Mouse (Mus musculus) stomach, embryonic 14.5 days (tissue): Measurements from ENCODE around the gene Sparc. TPM values are rescaled to one million over a fixed set of nuclear protein-coding genes. Genes with fewer than 3 reads are reported as not detected.
A peak's percentile ranks its signal among the peaks of the same experiment; 100 is the strongest.

Source experiments
- ATAC-seq: fragments of 200-750 bp; cut with Nextera tagmentation; 2 replicates; pipeline ENCODE4 v1.8.0; 2017; ENCODE audit warnings: low read depth, moderate TSS enrichment; ENCODE audit not compliant: insufficient number of reproducible peaks, insufficient read depth, low FRiP score
- H3K27ac ChIP-seq: fragments of 300-500 bp; sonication (generic); 2 replicates; pipeline ENCODE4 v1.5.1; 2014; ENCODE audit warnings: mild to moderate bottlenecking, low read length, moderate library complexity, mixed read lengths
- H3K27me3 ChIP-seq: fragments of 300-500 bp; sonication (generic); 2 replicates; pipeline ENCODE4 v1.6.1; 2014; ENCODE audit warnings: low read length, control low read depth, mixed read lengths; ENCODE audit not compliant: control insufficient read depth, insufficient read depth
- H3K36me3 ChIP-seq: fragments of 300-500 bp; sonication (generic); 2 replicates; pipeline ENCODE4 v1.6.1; 2014; ENCODE audit warnings: mild to moderate bottlenecking, control low read depth, low read length, moderate library complexity, mixed read lengths; ENCODE audit not compliant: control insufficient read depth, insufficient read depth
- H3K4me1 ChIP-seq: fragments of 300-500 bp; sonication (generic); 2 replicates; pipeline ENCODE4 v1.6.1; 2014; ENCODE audit warnings: low read length, control low read depth, mixed read lengths; ENCODE audit not compliant: control insufficient read depth, insufficient read depth
- H3K4me2 ChIP-seq: fragments of 300-500 bp; sonication (generic); replicated peaks from 2 replicates; pipeline ENCODE4 v1.6.1; 2014; ENCODE audit warnings: low read depth, low read length, control low read depth
- H3K4me3 ChIP-seq: fragments of 300-500 bp; sonication (generic); 2 replicates; pipeline ENCODE4 v1.5.1; 2014; ENCODE audit warnings: low read depth, low read length, control low read depth
- H3K9ac ChIP-seq: fragments of 300-500 bp; sonication (generic); replicated peaks from 2 replicates; pipeline ENCODE4 v1.6.1; 2014; ENCODE audit warnings: low read depth, mild to moderate bottlenecking, control low read depth, low read length, moderate library complexity, mixed read lengths
- H3K9me3 ChIP-seq: fragments of 300-500 bp; sonication (generic); 2 replicates; pipeline ENCODE4 v1.6.1; 2016; ENCODE audit warnings: low read depth, low read length, control low read depth; ENCODE audit not compliant: control insufficient read depth
- whole genome bisulfite sequencing: fragments of 180-500 bp; shearing (Covaris S2); extraction: QIAGEN DNeasy Blood & Tissue Kit; methylation state at CpG from one replicate; pipeline ENCODE4 v1.1.7; 2014; 5-methylcytosine and 5-hydroxymethylcytosine counted together
- polyA plus RNA-seq: library from polyadenylated mRNA; unstranded; fragments of >200 nt; fragmentation: Nextera tagmentation; extraction: Ambion mirVana; gene quantifications from 2 replicates; pipeline ENCODE4 v1.2.1, GENCODE M21; 2014

Gene Sparc
- polyA plus RNA-seq, 1 experiment from 2014 or later = 1,638 TPM

GRCm38 (mm10) chr11:55450311-55450710 lies 27.3 kb upstream of the Sparc start:
- no peaks in the 10 kb centered on the region for H3K9me3 ChIP-seq
- H3K4me1 ChIP-seq = 0 out of 2 replicates have a peak, but pooled peaks cover 3% of the 10 kb centered on the region
- no peak overlapping the region for H3K27ac ChIP-seq
- no peak for ATAC-seq
- H3K27me3 ChIP-seq = no peaks in the 10 kb centered on the region
- 81% methylated on average over 4 of the region's 4 CpGs for WGBS
- H3K4me3 ChIP-seq = no peak overlapping the region
- no peak overlapping the region for H3K4me2 ChIP-seq
- H3K9ac ChIP-seq = no peak overlapping the region
- H3K36me3 ChIP-seq = peaks cover 23% of the 10 kb centered on the region

- H3K9ac ChIP-seq = no peak overlapping the region
- peaks cover 19% of the 10 kb centered on the region for H3K36me3 ChIP-seq
- H3K27me3 ChIP-seq = no peaks in the 10 kb centered on the region
- no peak overlapping the region for H3K27ac ChIP-seq
- H3K9me3 ChIP-seq = no peaks in the 10 kb centered on the region
- H3K4me2 ChIP-seq = no peak overlapping the region
- no peak overlapping the region for H3K4me3 ChIP-seq
- H3K4me1 ChIP-seq = 0 out of 2 replicates have a peak, but pooled peaks cover 3% of the 10 kb centered on the region
- no peak for ATAC-seq
- WGBS = 73% methylated on average over 7 of the region's 7 CpGs
These were observed 26.5 kb upstream of the Sparc start for GRCm38 (mm10) chr11:55449531-55449930.

GRCm38 (mm10) chr11:55446579-55446978 lies 23.6 kb upstream of the Sparc start:
- H3K4me3 ChIP-seq = no peak overlapping the region
- H3K27ac ChIP-seq = peak overlapping the region; percentile 66; the same call in 1 of the 2 replicates
- peaks cover 19% of the 10 kb centered on the region for H3K36me3 ChIP-seq
- no peaks in the 10 kb centered on the region for H3K27me3 ChIP-seq
- 13% methylated on average over 4 of the region's 4 CpGs for WGBS
- peak; percentile 70; the same call in 1 of the 2 replicates for ATAC-seq
- H3K4me1 ChIP-seq = 0 out of 2 replicates have a peak, but pooled peaks cover 3% of the 10 kb centered on the region
- no peak overlapping the region for H3K9ac ChIP-seq
- no peak overlapping the region for H3K4me2 ChIP-seq
- H3K9me3 ChIP-seq = no peaks in the 10 kb centered on the region

- Histone ChIP-seq H3K36me3 (peaks cover 9% of the 10 kb centered on the region; the same call in 1 of the 2 replicates), H3K9ac (no peak overlapping the region), H3K27ac (peak overlapping the region; percentile 55; the same call in 1 of the 2 replicates), H3K27me3 (no peaks in the 10 kb centered on the region), H3K4me1 (0 out of 2 replicates have a peak, but pooled peaks cover 3% of the 10 kb centered on the region), H3K4me2 (no peak overlapping the region), H3K9me3 (no peaks in the 10 kb centered on the region), H3K4me3 (no peak overlapping the region)
- ATAC-seq = 0 out of 2 replicates have a peak, but pooled peaks have one; percentile 15
- 0% methylated on average over 1 of the region's 1 CpGs for WGBS
These were observed 21.8 kb upstream of the Sparc start for GRCm38 (mm10) chr11:55444772-55445171.

GRCm38 (mm10) chr11:55439718-55440117 lies 16.7 kb upstream of the Sparc start:
- Histone ChIP-seq H3K4me2 (no peak overlapping the region), H3K9ac (no peak overlapping the region), H3K36me3 (no peaks in the 10 kb centered on the region), H3K4me3 (no peak overlapping the region), H3K4me1 (peaks cover 2% of the 10 kb centered on the region; the same call in 1 of the 2 replicates), H3K9me3 (no peaks in the 10 kb centered on the region), H3K27ac (no peak overlapping the region), H3K27me3 (no peaks in the 10 kb centered on the region)
- ATAC-seq = no peak
- WGBS = 53% methylated on average over 5 of the region's 5 CpGs

GRCm38 (mm10) chr11:55438031-55438430 lies 15.0 kb upstream of the Sparc start:
- no peak overlapping the region for H3K27ac ChIP-seq
- H3K9me3 ChIP-seq = no peaks in the 10 kb centered on the region
- H3K4me1 ChIP-seq = peaks cover 4% of the 10 kb centered on the region; the same call in 1 of the 2 replicates
- 22% methylated on average over 4 of the region's 4 CpGs for WGBS
- H3K9ac ChIP-seq = no peak overlapping the region
- H3K27me3 ChIP-seq = no peaks in the 10 kb centered on the region
- H3K4me3 ChIP-seq = no peak overlapping the region
- ATAC-seq = no peak
- no peak overlapping the region for H3K4me2 ChIP-seq
- H3K36me3 ChIP-seq = no peaks in the 10 kb centered on the region

GRCm38 (mm10) chr11:55436089-55436488 lies 13.1 kb upstream of the Sparc start:
- 80% methylated on average over 6 of the region's 6 CpGs for WGBS
- Histone ChIP-seq H3K4me3 (no peak overlapping the region), H3K9ac (no peak overlapping the region), H3K4me1 (peaks cover 8% of the 10 kb centered on the region; the same call in 1 of the 2 replicates), H3K27ac (no peak overlapping the region), H3K4me2 (no peak overlapping the region), H3K27me3 (no peaks in the 10 kb centered on the region), H3K9me3 (no peaks in the 10 kb centered on the region), H3K36me3 (no peaks in the 10 kb centered on the region)
- ATAC-seq = no peak

- peak overlapping the region; percentile 72; the same call in 1 of the 2 replicates for H3K27ac ChIP-seq
- H3K27me3 ChIP-seq = no peaks in the 10 kb centered on the region
- ATAC-seq = no peak
- no peaks in the 10 kb centered on the region for H3K9me3 ChIP-seq
- H3K4me1 ChIP-seq = peaks cover 14% of the 10 kb centered on the region; the same call in 1 of the 2 replicates
- no peak overlapping the region for H3K4me3 ChIP-seq
- 35% methylated on average over 3 of the region's 3 CpGs for WGBS
- no peak overlapping the region for H3K4me2 ChIP-seq
- no peak overlapping the region for H3K9ac ChIP-seq
- no peaks in the 10 kb centered on the region for H3K36me3 ChIP-seq
These were observed 10.0 kb upstream of the Sparc start for GRCm38 (mm10) chr11:55432981-55433380.

- 85% methylated on average over 2 of the region's 2 CpGs for WGBS
- H3K36me3 ChIP-seq = no peaks in the 10 kb centered on the region
- H3K27ac ChIP-seq = no peak overlapping the region
- H3K27me3 ChIP-seq = no peaks in the 10 kb centered on the region
- no peak for ATAC-seq
- peaks cover 16% of the 10 kb centered on the region; the same call in 1 of the 2 replicates for H3K4me1 ChIP-seq
- H3K4me2 ChIP-seq = no peak overlapping the region
- H3K4me3 ChIP-seq = no peak overlapping the region
- no peak overlapping the region for H3K9ac ChIP-seq
- H3K9me3 ChIP-seq = no peaks in the 10 kb centered on the region
These were observed 7.0 kb upstream of the Sparc start for GRCm38 (mm10) chr11:55429973-55430372.
